Mouse (Mus musculus) embryo, embryonic 11 days (tissue): ENCODE results near the gene Tmtc4.

Experiments
- DNase-seq: peaks from one replicate; pipeline ENCODE4 v3.0.0-alpha.2; 2015

The Tmtc4 gene

DNA sequence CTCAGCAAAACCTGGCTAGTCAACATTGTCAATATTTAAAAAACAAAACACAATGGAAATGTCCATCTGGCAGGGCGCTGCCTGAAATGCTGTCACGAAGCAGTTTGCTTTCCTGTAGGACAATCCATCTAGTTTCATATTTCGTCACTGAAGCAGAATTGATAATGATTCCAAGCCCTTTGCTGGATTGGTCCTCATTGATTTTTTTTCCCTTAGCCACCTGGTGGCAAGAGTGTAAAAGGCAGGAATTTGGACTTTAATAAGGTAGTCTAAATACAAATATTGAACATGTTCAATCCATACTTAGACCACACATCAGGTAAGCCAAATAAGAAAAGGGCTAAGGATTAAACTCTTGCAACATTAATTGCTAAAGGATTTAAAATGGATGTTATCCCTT, 82.7 kb downstream of the Tmtc4 start:
- no peak for DNase-seq

DNA sequence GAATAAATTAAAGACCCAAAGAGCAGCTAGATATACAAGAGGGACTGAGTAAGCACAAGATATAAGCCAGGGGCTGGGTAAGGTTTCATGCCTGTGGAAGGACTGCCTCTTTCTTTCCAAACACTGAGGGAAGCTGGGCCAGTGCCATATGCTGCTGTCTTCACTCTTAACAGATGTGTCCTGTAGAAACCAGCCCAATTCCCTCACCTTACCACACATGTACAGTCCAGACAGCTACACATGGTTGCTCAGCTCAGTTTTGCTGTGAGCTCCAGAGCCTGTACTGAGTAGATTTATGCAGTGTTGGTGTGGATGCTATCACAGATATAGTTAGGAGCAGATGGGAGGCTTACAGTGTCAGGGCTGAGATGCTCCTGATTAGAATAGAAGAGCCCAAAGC, 83.2 kb downstream of the Tmtc4 start:
- DNase-seq, result no peak

DNA sequence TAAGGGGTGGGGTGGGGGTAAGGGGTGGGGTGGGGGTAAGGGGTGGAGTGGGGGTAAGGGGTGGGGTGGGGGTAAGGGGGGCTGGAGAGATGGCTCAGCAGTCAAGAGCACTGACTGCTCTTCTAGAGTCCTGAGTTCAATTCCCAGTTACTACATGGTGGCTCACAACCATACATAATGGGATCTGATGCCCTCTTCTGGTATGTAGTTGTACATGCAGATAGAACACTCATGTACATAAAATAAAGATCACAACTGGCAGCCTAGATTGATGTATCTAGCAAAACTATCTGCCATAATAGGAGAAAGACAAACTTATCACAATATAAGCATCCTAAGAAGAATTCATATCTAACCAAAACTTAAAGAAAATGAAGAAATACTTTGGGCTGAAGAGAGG, 85.3 kb downstream of the Tmtc4 start:
- DNase-seq, result no peak

DNA sequence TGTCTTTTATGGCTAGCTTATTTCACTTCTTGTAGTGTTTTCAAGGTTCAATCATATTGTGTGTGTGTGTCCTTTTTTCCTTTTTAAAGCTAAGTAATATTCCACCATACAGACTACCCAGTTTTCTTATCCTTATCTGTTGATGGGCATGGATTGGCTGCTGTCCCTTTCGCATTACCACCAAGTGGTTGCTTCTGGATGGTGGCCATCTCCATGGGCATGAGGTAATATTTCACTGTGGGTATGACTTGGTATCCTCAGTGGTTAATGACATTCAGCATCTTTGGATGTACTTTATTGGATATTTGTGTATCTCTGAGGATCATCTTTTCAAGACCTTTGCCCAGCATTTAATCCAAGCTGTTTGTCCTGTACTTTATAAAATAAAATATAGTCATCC, 87.7 kb downstream of the Tmtc4 start:
- no peak for DNase-seq

DNA sequence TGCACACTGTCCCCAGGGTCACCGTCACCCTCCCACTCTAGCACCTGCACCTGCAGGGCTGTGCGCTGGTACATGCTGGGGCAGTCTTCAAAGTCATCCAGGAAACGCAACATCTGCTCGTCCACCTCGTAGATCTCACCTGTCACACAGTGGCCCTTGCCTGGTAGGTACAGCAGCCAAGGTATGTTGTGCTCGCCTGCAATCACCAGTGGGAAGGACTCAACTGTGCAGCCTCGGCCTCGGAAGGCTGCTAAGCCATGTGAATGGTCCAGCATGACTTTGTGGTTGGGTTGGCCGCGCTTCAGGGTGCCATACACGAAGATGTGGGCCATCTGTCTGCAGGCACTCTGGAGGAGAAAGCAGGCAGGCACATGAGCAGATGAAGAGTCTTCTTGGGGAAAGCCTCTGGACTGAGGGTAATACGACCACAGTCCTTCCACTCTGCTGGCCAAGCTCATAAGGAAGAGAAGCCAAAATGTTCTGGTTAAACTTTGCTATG, 92.3 kb downstream of the Tmtc4 start:
- DNase-seq, result no peak

DNA sequence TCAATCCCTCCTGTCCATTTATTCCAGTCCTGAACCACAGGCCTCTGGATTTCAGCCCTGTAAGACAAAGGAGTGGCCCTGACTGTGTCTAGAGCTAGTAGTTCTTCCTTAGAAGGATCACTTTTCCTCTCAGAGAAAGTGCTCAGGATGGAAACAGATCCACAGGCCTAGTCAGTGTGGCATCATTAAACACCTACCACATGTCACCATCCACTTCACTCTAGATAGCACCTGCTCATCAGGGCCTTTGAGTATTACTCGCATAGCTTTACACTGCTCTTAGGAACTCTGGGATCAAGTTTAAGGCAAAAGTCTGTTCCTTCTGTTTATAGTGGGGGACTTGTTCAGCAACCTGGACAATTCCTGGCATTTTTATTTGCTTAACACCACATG, 95.4 kb downstream of the Tmtc4 start:
- DNase-seq, result no peak

DNA sequence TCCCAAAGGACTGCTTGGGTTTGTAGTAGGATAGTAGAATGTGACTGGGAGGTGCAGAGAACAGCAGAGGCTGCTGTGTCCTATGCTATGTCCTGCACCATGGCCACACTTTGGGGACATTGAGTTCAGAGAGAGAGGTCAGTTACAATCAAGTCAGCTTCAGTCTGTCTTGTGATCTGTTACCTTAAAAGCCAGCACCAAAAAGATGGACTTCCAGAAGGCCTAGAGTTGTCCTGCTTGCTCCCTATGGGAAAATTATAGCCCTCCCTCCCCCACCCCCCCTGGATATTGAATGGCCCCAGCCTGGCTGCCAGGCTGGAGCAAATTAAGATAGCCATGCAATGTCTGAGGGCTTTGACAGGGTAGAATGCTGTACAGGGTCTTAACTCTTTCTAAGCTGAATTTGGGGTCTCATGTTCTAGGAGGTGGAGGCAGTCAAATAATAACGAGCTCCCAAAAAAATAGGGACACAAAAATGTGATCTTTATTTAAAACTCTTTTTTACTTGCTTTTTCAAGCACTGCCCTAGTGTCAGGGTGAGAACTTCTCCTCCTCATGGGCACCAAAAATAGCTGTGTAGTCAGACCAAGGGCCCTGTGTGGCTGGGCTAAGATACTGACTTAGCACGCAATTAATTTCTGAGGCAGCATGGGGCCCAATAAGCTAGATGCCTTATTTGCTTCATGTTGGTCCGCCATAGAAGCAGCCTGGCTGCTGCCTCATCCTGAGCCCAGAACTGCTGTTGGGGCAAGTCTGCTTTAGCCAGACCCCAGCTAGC, 95.9 kb downstream of the Tmtc4 start:
- no peak for DNase-seq

DNA sequence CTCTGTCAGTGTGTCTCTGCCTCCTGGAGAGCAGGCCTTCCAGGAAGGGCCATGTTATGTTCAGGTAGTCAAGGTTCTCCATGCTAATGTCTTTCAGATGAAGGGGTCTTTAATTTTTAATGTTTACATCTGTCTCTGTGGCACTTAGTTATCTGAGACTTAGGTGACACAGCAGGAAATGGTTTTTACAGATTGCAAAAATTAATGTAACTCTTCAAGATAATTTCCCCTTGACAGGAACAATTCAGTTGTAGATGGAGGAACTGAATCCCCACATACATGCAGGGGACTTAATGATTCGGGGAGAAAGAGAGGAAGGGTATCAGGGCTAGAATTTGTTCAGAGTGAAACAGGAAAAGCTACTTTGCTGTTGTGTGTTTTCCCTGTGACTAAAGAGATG, 96.6 kb downstream of the Tmtc4 start:
- DNase-seq, result no peak

DNA sequence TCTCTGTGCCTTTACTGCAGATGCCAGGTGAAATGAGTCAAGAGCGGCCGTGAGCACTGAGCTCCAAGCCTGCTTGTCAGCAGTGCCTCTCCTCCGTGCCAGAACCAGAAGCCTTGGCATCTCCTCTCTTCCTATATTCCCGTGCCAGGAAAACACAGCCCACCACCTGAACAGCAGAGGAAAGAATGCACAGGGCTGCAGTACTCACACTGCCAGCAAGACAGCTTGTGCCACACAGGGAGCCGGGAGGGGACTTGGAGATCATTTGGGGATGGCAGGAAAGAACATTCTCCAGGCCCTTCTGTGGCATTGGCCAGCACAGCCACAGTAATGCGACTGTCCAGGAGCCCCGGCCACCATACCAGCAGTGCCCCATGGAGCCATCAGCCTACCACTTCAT, 97.9 kb downstream of the Tmtc4 start:
- DNase-seq, result no peak

DNA sequence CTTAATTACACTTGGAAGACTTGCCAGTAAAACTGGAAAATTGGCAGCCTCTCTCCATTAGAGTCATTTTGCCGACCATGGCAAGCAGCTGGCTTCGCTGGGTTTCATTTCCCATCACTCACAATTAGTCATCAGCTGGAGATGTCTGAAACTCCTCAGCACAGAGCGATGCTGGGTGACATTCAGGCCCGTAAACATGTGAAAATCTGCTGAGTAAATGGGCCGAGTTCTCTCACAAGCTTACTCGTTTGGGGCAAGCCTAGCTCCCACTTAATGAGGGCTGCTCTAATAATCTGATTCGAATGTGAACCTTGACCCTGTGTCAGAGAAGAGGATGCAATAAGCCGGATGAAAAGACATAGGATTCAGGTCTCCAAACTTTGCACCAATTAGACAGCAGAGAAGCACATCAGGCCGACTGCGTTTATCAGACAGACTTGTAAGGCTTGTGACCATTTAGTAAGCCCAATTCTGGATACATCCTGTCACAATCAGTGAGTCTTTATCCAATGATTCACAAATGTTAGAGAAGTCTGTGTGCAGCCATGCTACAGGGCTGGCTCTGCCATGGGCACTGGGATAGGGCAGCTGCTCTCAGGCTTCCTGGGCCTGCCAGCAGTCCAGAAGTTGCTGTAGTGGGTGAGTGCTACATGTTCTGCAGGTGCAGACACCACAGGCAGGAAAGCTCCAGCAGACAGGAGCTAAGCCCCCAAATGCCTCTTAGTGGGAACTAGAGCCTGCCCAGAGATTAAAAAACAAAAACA, 99.8 kb downstream of the Tmtc4 start:
- DNase-seq, result no peak

DNA sequence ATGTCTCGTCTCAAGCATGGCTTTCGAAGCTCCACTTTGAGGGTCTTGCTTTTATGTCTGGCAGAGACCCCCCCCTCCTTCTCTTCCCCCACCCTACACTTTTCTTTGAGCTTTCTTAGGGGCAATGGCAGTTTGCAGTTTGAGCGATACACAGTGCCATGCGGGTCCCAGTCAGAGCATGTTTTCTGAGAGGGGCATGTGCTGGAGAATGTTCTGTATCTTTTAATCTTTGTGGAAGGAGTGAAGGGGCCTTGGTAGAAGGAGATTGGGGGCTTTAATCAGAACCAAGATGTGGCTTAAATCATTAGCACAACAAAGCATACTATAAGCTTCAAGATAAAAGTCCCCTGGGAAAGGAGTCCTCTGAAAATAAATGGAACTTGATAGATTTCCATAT, 100.4 kb downstream of the Tmtc4 start:
- DNase-seq, result no peak

DNA sequence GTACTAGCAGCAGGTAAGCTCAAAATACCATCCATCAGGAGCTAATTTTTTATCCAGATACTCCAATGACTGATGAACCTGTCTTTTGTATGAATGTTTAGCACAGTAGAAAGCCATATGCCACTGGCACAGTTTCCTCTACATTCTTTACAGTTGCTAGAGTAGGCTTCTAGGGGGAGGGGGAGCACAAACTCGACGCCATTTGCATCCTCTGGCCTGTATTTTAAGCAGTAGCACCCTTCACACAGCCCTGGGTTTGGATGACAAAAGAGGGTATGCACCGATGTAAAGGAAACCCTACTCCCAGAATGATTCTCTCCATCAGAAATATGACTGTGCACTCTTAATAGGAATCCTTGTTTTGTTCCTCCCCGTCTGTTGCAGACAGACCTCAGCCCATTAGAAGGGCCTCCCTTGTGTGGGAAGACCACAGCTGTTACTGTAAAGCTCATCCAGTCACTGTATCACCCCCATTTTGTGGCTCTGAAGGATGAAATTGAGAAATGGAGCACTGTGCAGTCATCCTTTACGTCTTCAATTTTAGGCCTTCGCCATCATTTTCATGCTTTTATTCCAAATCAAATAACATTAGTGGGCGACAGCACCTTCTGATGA, 100.9 kb downstream of the Tmtc4 start:
- no peak for DNase-seq

DNA sequence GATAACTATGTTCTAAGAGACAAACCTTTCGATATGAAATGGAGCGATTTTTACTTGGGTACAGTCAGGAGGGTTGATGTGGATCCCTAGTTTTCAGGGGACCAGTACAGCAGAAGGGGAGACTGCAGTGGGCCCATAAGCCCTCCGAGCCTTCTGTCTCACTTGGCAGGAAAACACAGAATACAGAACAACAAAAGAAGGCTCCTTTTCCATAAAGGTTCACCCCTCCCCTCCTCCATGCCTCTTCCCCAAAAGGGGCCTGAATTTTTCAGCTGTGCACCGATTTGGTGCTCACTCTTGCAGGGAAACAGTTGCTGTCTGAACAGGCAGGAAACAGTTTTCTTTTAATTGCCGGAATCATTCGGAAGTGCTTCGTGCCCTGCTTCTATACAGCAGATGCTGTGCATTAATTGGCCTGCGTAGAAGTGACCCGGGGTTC, 101.6 kb downstream of the Tmtc4 start:
- no peak for DNase-seq

DNA sequence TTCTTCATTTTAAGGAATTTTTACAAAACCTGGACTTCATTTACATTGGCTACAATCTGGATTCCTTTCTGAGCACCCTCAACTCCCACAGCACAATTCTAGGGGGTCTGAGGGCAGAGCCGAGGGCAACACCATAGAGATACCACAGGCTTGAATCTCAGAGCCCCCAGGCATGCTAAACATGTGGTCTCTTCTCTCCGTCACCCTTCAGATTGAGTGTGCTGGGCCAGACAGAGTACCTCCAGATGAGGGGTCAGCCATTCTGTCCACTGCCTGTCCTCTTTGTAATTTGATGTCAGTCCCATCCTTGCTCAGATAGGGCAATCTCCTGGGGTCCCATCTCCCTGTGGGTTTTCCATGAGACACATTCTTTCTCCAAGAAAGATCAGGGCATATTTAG, 102.1 kb downstream of the Tmtc4 start:
- no peak for DNase-seq

DNA sequence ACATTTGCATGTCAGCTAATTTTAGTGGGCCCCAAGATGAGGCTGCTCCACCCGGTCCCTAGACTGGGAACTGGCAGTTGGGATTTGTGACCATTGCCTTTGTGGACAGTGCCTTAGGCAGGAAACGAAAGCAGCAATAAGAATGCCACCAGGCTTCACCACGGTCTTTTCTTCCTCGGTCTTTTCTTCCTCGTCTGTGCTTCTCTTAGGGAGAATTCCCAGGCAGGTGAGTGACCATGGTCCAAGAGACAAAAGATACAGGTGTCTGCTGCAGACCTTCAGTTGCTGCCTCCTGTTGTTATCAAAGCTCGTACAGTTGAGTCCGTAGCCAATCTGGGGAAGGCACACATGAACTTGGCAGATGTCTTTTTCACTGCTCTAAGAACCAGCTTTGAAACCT, 103.5 kb downstream of the Tmtc4 start:
- no peak for DNase-seq

DNA sequence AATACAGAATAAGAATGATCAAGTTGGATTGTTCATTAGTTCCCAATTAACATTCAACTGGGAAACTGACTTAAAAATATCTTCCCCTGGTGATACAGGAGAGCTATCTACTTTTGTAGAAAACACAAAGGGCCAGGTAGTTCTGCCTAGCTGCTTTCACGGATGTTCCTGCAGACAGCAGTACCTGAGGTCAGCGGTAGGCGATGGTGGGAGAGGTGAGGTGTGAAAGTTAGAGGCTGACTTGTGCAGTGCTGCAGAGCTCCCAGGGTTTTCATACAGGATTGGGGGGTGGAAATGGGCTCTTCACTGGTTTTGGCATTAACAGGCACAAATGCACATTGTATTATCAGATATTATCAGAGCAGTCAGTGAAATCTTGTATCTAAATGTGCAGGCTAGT, 106.0 kb downstream of the Tmtc4 start:
- no peak for DNase-seq

DNA sequence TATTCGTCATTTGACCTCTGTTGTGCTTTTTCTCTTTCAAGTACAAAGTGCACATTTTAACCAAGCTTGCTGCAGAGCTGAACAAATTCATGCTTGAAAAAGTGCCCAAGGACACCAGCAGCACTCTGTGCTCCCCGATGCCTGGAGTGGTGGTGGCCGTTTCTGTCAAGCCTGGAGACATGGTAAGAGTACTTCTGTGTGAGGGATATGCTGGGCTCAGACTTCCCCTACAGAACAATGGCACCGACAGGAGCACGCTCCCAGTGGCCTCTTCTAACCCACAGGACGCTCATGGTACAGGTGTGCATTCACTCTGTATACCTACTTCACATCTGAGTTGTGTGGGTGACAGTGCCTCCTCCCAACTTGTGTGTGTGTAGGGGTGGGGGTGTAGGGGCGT, 107.1 kb downstream of the Tmtc4 start:
- no peak for DNase-seq

DNA sequence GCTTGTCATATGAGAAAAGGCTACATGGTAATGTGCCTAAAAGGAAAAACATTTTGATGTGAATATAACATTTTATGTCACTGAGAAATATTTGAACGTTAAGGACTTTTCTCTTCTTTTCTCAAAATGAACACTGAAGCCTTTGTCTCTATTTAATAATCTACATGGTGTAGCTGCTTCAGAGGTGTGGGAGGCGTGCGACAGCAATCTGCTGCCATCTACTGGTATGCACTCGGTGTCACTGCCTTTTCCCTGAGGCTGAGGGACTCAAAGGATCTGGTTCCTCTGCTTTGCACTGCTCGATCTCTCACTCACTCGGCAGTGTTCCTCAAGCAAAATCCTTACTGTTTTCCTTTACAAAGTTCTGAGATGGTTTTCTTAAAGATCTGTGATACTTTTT, 107.7 kb downstream of the Tmtc4 start:
- peak; percentile 86 for DNase-seq

DNA sequence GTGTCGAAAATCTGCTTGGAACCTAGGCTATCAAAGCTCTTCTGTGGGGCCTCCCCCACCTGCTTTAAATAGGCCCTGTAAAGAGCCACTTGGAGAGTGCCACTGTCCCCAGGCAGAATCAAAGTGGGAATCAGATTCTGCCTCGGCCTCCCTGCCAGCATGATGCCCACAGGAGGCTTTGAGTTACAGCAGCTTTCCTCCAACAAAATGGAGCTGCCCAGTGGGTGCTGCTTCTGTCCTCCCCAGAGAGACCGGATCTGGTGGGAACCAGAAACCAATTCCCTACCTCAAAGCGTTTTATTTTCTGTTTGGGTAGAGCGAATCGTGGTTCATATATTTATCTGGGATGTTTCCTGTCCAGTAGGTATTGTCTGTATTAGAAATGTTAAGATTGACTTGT, 108.2 kb downstream of the Tmtc4 start:
- no peak for DNase-seq

DNA sequence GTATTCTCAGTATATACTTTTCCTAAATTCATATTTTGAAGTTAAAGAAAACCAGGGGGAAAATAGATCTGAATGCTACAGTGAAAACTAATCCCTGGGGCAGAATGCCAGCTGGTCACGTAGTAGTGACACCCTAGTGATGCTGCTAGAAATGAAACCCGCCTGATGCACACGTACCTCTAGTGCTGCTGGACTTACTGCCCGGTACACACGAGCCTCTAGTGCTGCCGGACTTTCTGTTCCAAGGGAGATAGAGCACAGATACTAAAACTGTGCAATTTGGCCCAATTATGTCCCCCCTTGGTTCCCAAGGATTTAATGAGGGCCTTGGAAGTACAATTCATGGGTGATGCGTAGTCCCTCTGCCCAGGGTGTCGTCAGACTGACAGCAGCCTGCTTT, 108.8 kb downstream of the Tmtc4 start:
- no peak for DNase-seq

DNA sequence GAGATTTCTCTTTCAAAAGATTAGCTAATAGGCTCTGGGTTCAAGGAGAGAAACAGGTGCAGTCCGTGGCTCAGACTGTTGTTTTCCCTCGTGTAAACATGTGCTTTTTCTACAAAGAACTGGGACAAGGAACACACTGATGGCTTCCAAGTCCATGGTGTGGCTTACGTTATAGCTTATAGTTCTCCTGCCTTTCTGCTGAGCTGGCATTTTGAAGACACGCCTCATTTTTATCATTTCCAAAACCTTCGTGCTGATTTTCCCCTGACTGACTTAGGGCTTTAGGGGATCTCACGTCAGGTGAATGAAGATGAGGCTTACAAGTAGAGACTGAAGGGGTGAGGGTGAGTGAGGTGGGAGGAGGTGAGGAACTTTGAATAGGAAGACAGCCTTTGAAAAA, 111.2 kb downstream of the Tmtc4 start:
- DNase-seq, result no peak

DNA sequence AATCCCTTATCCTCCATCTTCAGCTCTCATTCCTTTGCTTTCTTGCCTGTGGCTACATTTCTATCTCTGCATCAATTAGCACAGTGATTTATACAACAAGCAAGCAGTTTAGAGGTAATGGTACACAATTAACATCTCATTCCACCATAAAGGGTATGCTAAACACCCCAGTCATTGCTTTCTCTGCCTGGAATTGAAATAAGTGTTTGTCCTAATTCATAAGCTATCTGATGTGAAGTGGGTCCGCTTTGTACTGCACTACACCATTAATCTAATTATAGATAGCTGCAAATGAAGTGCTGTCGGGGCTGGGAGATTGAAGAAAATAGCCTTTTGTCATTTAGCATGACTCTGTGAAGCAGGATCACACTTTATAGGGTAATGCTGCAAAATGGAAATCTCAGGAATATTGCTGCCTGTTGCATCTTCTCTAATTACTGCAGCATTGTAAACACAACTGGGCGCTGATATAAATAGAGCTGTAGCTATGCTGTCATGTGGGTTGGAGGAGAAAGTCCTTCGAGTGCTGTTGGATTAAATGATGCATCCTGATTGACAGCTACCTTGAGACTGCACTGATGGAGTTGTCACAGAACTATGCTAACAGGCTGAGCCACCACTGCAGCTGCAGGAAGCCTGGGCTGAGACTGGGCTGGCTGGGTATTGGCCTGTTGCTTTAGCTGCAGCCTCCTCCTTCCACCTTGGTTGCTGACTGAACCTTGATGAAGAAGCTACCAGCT, 111.8 kb downstream of the Tmtc4 start:
- DNase-seq, result no peak

DNA sequence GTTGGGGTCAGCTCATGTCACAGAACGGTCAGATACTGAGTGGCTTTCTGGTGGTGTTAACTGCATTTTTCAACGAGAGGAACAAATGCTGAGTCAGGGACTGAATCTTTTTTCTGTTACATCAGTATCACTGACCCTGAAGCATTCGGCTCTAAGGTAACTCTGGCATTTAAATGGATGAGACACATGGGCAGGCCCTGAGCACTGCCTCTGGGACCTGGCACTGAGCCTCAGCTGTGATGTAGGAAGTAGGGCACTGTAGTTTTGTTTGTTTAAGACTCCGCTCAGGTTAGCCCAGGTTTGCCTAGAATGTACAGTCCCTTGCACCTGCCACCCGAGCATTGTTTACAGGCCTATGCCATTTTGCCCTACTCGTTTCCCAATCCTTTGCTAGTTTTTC, 114.0 kb downstream of the Tmtc4 start:
- DNase-seq, result no peak
